8 mouse cellular contexts compared by ENCODE assay signal in the genomic region with DNA sequence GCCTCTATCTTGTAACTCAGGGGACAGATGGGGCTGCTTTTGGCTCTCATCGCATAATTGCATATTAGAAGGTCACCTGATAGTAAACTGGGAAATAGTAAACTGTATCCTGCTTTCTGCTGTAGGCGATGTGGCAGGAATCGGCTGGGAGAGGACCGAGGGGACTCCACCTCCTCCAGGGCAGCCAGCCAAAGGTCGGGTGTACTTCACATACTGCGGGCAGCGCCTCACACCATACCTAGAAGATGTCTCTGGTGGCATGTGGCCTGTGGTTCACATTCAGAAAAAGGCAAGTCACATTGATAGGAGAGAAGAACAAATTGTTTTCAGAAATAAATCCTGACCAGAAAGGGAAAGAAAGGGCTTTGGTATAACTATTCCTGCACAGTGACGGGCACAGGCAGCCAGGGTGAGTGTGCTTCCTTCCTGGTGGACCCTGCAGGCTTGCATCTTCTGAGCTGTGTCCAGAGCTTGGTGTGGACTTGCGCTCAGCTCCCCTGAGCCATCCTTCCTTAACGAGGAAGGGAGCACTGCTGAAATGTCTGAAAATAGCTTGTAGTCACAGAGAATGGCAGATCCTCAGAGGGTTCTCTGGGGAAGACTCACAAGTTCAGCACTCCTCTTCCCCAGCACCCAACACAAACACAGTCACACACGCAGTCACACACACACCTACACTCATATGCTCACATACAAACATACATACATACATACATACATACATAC. TPM values are rescaled to one million over a fixed set of nuclear protein-coding genes. Genes with fewer than 3 reads are reported as not detected.
DNase-seq lines count a peak whose midpoint lies in the region; ATAC-seq and TF ChIP-seq lines count a peak whose summit lies in the region.

No protein-coding gene starts in this region.

- no peak for TF ChIP-seq POLR2A in bone marrow, adult 2 months (IDR thresholded peaks at IDR 0.05; ENCODE audit: borderline replicate concordance, control insufficient read depth, low read depth, low read length)

- H3K27ac ChIP-seq in bone marrow, adult 2 months (ENCODE audit: control insufficient read depth, insufficient read depth, low read depth, low read length, poor library complexity) = peak overlapping the region; percentile 56
- no peak overlapping the region for H3K27ac ChIP-seq in midbrain, embryonic 11.5 days (ENCODE audit: low read depth, low read length)

- peak overlapping the region; percentile 41; the same call in 1 of the 2 replicates for H3K4me3 ChIP-seq in E14TG2a.4 (replicated peaks; ENCODE audit: low read length)
- peak overlapping the region; percentile 75 for H3K4me3 ChIP-seq in bone marrow, adult 2 months (replicated peaks; ENCODE audit: control insufficient read depth, low read depth, low read length)
- peak overlapping the region; percentile 2; the same call in 1 of the 2 replicates for H3K4me3 ChIP-seq in midbrain, embryonic 11.5 days (ENCODE audit: low read depth, low read length)

- peak overlapping the region; percentile 15 for H3K4me2 ChIP-seq in midbrain, embryonic 11.5 days

- H3K36me3 ChIP-seq in E14TG2a.4 (ENCODE audit: insufficient read depth, low read length) = peaks cover 83% of the 10 kb centered on the region
- H3K36me3 ChIP-seq in midbrain, embryonic 11.5 days (ENCODE audit: control insufficient read depth, insufficient read depth, low read length) = peaks cover 22% of the 10 kb centered on the region

- peaks cover 3% of the 10 kb centered on the region; the same call in 1 of the 2 replicates for H3K9me3 ChIP-seq in E14TG2a.4 (ENCODE audit: low read length)
- no peaks in the 10 kb centered on the region for H3K9me3 ChIP-seq in midbrain, embryonic 11.5 days (ENCODE audit: control insufficient read depth, low read length)

- H3K4me1 ChIP-seq in E14TG2a.4 (replicated peaks; ENCODE audit: low read depth, low read length) = peaks cover 54% of the 10 kb centered on the region
- no peaks in the 10 kb centered on the region; the same call in 1 of the 2 replicates for H3K4me1 ChIP-seq in bone marrow, adult 2 months (ENCODE audit: control insufficient read depth, insufficient read depth, low read length)
- no peaks in the 10 kb centered on the region for H3K4me1 ChIP-seq in midbrain, embryonic 11.5 days (ENCODE audit: control insufficient read depth, insufficient read depth, low read length)

- no peak for TF ChIP-seq CTCF in E14TG2a.4 (conservative IDR thresholded peaks at IDR 0.05; ENCODE audit: low read length)
- no peak for TF ChIP-seq CTCF in bone marrow, adult 2 months (IDR thresholded peaks at IDR 0.05; ENCODE audit: control insufficient read depth, insufficient read depth, low read length)

- 71% methylated on average over 11 of the region's 11 CpGs for WGBS in bone marrow, adult 2 months
- 89% methylated on average over 11 of the region's 11 CpGs for WGBS in midbrain, embryonic 11.5 days

- no peak for ATAC-seq in midbrain, embryonic 11.5 days (ENCODE audit: low FRiP score)

- intact Hi-C loops in heart, postnatal 14 days (cut with DNase I) = no loop called here

- no peak overlapping the region for H3K9ac ChIP-seq in midbrain, embryonic 11.5 days (ENCODE audit: low read length)

- DNase-seq in heart, postnatal 14 days = peak; percentile 33 to 38
- DNase-seq in kidney, postnatal 4 days = peak; percentile 40 to 59
- DNase-seq in midbrain, embryonic 11.5 days (ENCODE audit: low spot score, missing footprints) = no peak
- no peak for DNase-seq in right cerebral cortex, adult 18-20 months
- no peak for DNase-seq in layer of hippocampus, postnatal 10 days (ENCODE audit: low spot score in 2 of 2)
- DNase-seq in layer of hippocampus, adult 9-11 months = no peak

- H3K27me3 ChIP-seq in E14TG2a.4 (ENCODE audit: insufficient read depth, low read length) = no peaks in the 10 kb centered on the region
- no peaks in the 10 kb centered on the region for H3K27me3 ChIP-seq in midbrain, embryonic 11.5 days (ENCODE audit: control insufficient read depth, insufficient read depth, low read length)

RNA-seq across cellular contexts. Expression of gene Trafd1, which starts 55.9 kb away (rescaled TPM):
- polyA plus RNA-seq in bone marrow, adult 2 months (2011; ENCODE audit: insufficient read depth, insufficient read length, low replicate concordance, missing spikeins) = 59.7 and 114 TPM in 2 replicates
- 10 to 100 TPM; 50.3 to 55.4 TPM for total RNA-seq in heart, postnatal 14 days (2021)
- polyA plus RNA-seq in midbrain, embryonic 11.5 days (2014; fragmentation: Nextera tagmentation; extraction: Ambion mirVana) = 84.0 and 87.5 TPM in 2 replicates
- 10 to 100 TPM; 83.2 to 90.3 TPM for total RNA-seq in layer of hippocampus, postnatal 10 days (2021)

Comparison
In these comparisons a context has a peak if more than half of its experiments do, and no peak if none do; other contexts are left out.
1. H3K4me3 ChIP-seq: peak in every context shown above with its lines; median percentile 75 in bone marrow, adult 2 months; 41 in E14TG2a.4; 2 in midbrain, embryonic 11.5 days.
2. DNase-seq: peak in heart, postnatal 14 days (2 of 2) and kidney, postnatal 4 days (2 of 2); none in midbrain, embryonic 11.5 days (single experiment), right cerebral cortex, adult 18-20 months (single experiment), layer of hippocampus, postnatal 10 days (0 of 2) and layer of hippocampus, adult 9-11 months (single experiment).